Mouse (Mus musculus) midbrain, embryonic 10.5 days (tissue): ENCODE data around the gene Sema3a. TPM values are rescaled to one million over a fixed set of nuclear protein-coding genes. Genes with fewer than 3 reads are reported as not detected.

Experiments used
- DNase-seq: peaks from one replicate; pipeline ENCODE4 v3.0.0-alpha.2; 2017; ENCODE audit warnings: low spot score
- H3K27ac ChIP-seq: fragments of 300-500 bp; sonication (generic); replicated peaks from 2 replicates; pipeline ENCODE4 v1.5.1; 2016; ENCODE audit warnings: mild to moderate bottlenecking
- H3K27me3 ChIP-seq: fragments of 300-500 bp; sonication (generic); 2 replicates; pipeline ENCODE4 v1.6.1; 2016; ENCODE audit warnings: low read depth, mild to moderate bottlenecking; ENCODE audit not compliant: poor library complexity, severe bottlenecking
- H3K36me3 ChIP-seq: fragments of 300-500 bp; sonication (generic); 2 replicates; pipeline ENCODE4 v1.6.1; 2016; ENCODE audit warnings: mild to moderate bottlenecking, moderate library complexity
- H3K4me1 ChIP-seq: fragments of 300-500 bp; sonication (generic); 2 replicates; pipeline ENCODE4 v1.6.1; 2016
- H3K4me3 ChIP-seq: fragments of 300-500 bp; sonication (generic); 2 replicates; pipeline ENCODE4 v1.5.1; 2016; ENCODE audit warnings: mild to moderate bottlenecking, moderate library complexity
- H3K9me3 ChIP-seq: fragments of 300-500 bp; sonication (generic); replicated peaks from 2 replicates; pipeline ENCODE4 v1.6.1; 2016; ENCODE audit warnings: mild to moderate bottlenecking
- WGBS: fragments of 180-500 bp; shearing (Covaris S2); methylation state at CpG from one replicate; pipeline ENCODE4 v1.1.7; 2016; 5-methylcytosine and 5-hydroxymethylcytosine counted together
- polyA plus RNA-seq: library from polyadenylated mRNA; unstranded; fragments of >200 nt; fragmentation: Nextera tagmentation; extraction: Ambion mirVana; gene quantifications from 2 replicates; pipeline ENCODE4 v1.2.1, GENCODE M21; 2016

Sema3a gene
- polyA plus RNA-seq, 1 experiment from 2014 or later = 15.8 TPM

DNA sequence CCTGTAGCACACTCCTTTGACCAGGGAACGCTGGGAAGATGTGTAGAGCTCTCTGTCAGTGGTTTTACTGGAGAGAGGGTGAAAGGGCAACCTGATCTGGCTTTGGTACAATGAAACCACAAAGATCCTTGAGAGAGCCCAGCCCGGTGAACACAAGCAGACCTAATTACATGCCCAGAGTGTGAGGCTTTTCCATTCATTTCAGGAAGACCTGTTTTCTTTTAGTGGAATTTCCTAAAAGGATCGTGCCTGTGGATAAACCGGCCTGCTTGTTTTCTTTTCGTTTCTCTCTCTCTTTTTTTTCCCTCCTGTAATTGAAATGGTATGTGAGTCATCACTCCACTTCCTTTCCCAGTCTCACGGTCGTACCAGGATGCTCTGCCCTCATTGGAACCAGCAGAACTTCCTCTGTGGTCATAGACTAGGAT is 401.8 kb downstream of the Sema3a start:
- no peak overlapping the region for H3K27ac ChIP-seq
- H3K4me3 ChIP-seq = no peak overlapping the region
- no peaks in the 10 kb centered on the region for H3K9me3 ChIP-seq
- DNase-seq = peak; percentile 39
- peaks cover 16% of the 10 kb centered on the region for H3K4me1 ChIP-seq
- no peaks in the 10 kb centered on the region for H3K36me3 ChIP-seq
- H3K27me3 ChIP-seq = peaks cover 86% of the 10 kb centered on the region
- WGBS = 6% methylated on average over 7 of the region's 7 CpGs

DNA sequence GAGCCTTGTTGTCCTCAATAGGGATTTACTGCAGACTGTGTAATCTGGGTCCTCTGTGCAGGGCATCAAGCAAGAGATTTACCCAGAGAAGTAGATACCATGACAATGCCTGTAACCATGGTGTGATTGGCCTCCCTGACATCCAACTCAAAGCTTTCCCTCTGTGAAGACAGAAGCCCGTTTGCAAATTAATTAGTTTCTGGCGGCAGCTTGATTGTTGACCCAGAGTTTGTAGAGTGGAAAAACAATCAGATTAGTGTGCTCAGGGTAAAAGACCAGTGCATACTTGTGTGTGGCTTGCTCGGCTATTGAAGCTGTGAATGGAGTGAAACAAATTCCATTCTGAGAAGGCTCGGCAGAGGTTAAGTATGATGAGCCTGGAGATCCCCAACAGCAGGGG is 404.0 kb downstream of the Sema3a start:
- no peaks in the 10 kb centered on the region for H3K36me3 ChIP-seq
- H3K27ac ChIP-seq = no peak overlapping the region
- peak; percentile 78 for DNase-seq
- WGBS = 4% methylated on average over 4 of the region's 4 CpGs
- peaks cover 16% of the 10 kb centered on the region for H3K4me1 ChIP-seq
- no peak overlapping the region for H3K4me3 ChIP-seq
- peaks cover 86% of the 10 kb centered on the region for H3K27me3 ChIP-seq
- no peaks in the 10 kb centered on the region for H3K9me3 ChIP-seq

DNA sequence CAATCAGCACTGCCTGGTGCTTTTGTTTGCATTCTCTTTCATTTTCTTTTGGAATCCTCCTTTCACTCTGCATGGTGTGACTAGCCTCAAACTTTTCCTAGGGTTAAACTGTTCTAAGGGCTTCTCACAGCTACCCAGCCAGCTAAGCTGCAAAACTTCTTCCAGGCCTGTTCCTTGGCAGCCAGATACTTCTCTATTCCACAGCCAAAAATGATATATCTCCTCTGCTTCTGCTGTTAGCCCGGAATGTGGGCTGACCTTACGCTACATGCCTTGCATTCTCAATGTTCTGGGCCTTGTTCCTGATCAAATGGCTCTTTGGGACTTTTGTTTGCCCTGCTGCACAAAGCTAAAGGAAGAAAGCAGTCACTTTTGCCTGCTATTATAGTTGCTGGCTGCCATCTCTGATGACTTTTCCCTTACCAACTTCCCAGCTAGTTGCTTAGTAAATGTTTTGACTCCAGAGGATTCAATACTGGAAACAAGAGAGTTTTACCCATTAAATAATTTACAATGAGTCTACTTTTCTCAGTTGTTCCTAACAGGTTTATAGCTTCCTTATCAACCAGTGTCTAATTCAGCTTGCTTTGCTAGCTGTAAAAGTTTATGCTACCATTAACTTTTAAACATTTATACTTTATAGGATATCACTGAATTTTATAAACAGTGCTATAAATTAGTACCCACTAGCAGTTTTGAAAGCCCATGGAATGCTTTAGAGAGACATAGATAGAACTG is 422.4 kb downstream of the Sema3a start:
- DNase-seq = peak; percentile 40
- WGBS = 19% methylated on average over 2 of the region's 2 CpGs
- H3K27me3 ChIP-seq = peaks cover 100% of the 10 kb centered on the region
- no peak overlapping the region for H3K27ac ChIP-seq
- H3K4me1 ChIP-seq = peaks cover 18% of the 10 kb centered on the region
- H3K36me3 ChIP-seq = no peaks in the 10 kb centered on the region
- H3K4me3 ChIP-seq = no peak overlapping the region
- H3K9me3 ChIP-seq = peaks cover 9% of the 10 kb centered on the region

DNA sequence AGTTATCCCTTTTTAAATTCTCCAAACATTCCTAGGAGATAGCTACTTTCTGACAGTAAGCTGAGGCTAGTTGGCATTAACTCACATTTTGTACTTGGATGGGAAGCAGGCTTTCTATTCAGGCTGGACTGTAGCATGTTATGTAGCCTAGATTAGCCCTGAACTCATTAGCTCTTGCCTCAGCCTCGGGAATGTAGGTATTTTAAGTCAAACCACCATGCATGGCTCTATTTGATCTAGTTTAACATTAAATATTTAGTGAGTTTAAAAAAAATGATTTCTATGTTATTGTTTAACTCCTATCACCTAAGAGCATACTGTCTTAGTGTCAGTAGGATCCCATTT is 423.0 kb downstream of the Sema3a start:
- H3K36me3 ChIP-seq = no peaks in the 10 kb centered on the region
- whole genome bisulfite sequencing = 43% methylated on average over 1 of the region's 1 CpGs
- H3K27ac ChIP-seq = no peak overlapping the region
- no peak overlapping the region for H3K4me3 ChIP-seq
- H3K27me3 ChIP-seq = peaks cover 100% of the 10 kb centered on the region
- peaks cover 18% of the 10 kb centered on the region for H3K4me1 ChIP-seq
- DNase-seq = no peak
- H3K9me3 ChIP-seq = peaks cover 9% of the 10 kb centered on the region

GRCm38 (mm10) chr5:13549080-13549479 is 423.9 kb downstream of the Sema3a start:
- Histone ChIP-seq H3K27ac (no peak overlapping the region), H3K4me3 (no peak overlapping the region), H3K9me3 (peaks cover 9% of the 10 kb centered on the region), H3K36me3 (no peaks in the 10 kb centered on the region), H3K27me3 (peaks cover 100% of the 10 kb centered on the region), H3K4me1 (peaks cover 18% of the 10 kb centered on the region)
- WGBS = 90% methylated on average over 5 of the region's 5 CpGs
- no peak for DNase-seq

- Histone ChIP-seq H3K27me3 (peaks cover 100% of the 10 kb centered on the region), H3K27ac (no peak overlapping the region), H3K4me1 (peaks cover 18% of the 10 kb centered on the region), H3K36me3 (no peaks in the 10 kb centered on the region), H3K4me3 (no peak overlapping the region), H3K9me3 (peaks cover 9% of the 10 kb centered on the region)
- 53% methylated on average over 1 of the region's 1 CpGs for WGBS
- DNase-seq = no peak
Observed at GRCm38 (mm10) chr5:13550953-13551352, 425.7 kb downstream of the Sema3a start.

DNA sequence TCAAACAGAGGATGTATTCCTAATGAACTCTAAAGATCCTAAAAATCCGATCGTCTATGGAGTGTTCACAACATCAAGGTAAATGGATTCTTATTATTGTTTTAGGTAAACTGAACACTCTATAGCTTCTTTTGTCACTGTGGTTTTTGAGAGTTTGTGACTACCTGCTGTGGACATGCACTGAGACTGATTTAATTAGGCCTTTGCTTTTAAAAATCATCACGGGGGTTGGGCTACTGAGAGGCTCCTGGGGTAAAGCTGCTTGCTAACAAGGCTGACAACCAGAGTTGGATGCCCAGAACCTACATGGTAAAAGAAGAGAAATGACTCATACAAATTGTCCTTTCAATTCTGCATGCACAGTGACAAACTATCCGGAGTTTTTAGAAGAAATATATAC is 432.0 kb downstream of the Sema3a start:
- Histone ChIP-seq H3K9me3 (no peaks in the 10 kb centered on the region), H3K27ac (no peak overlapping the region), H3K4me3 (no peak overlapping the region), H3K4me1 (no peaks in the 10 kb centered on the region), H3K27me3 (peaks cover 85% of the 10 kb centered on the region), H3K36me3 (no peaks in the 10 kb centered on the region)
- no peak for DNase-seq
- WGBS = 37% methylated on average over 4 of the region's 4 CpGs

GRCm38 (mm10) chr5:13573867-13574266 is 448.7 kb downstream of the Sema3a start:
- 88% methylated on average over 3 of the region's 3 CpGs for WGBS
- Histone ChIP-seq H3K4me3 (no peak overlapping the region), H3K27ac (no peak overlapping the region), H3K9me3 (no peaks in the 10 kb centered on the region), H3K36me3 (no peaks in the 10 kb centered on the region), H3K4me1 (no peaks in the 10 kb centered on the region), H3K27me3 (peaks cover 38% of the 10 kb centered on the region)
- DNase-seq = no peak

GRCm38 (mm10) chr5:13579123-13579522 is 453.9 kb downstream of the Sema3a start:
- DNase-seq = no peak
- H3K36me3 ChIP-seq = no peaks in the 10 kb centered on the region
- 60% methylated on average over 2 of the region's 2 CpGs for WGBS
- H3K4me3 ChIP-seq = no peak overlapping the region
- no peaks in the 10 kb centered on the region for H3K4me1 ChIP-seq
- no peaks in the 10 kb centered on the region for H3K9me3 ChIP-seq
- H3K27ac ChIP-seq = no peak overlapping the region
- H3K27me3 ChIP-seq = peaks cover 43% of the 10 kb centered on the region

GRCm38 (mm10) chr5:13585559-13586207 is 460.5 kb downstream of the Sema3a start:
- no peaks in the 10 kb centered on the region for H3K9me3 ChIP-seq
- no peak for DNase-seq
- no peaks in the 10 kb centered on the region for H3K36me3 ChIP-seq
- no peak overlapping the region for H3K4me3 ChIP-seq
- H3K4me1 ChIP-seq = no peaks in the 10 kb centered on the region
- H3K27me3 ChIP-seq = peaks cover 30% of the 10 kb centered on the region; the same call in 1 of the 2 replicates
- H3K27ac ChIP-seq = no peak overlapping the region

GRCm38 (mm10) chr5:13594422-13594821 is 469.2 kb downstream of the Sema3a start:
- Histone ChIP-seq H3K27me3 (no peaks in the 10 kb centered on the region), H3K9me3 (no peaks in the 10 kb centered on the region), H3K4me1 (0 out of 2 replicates have a peak, but pooled peaks cover 2% of the 10 kb centered on the region), H3K36me3 (no peaks in the 10 kb centered on the region), H3K4me3 (no peak overlapping the region), H3K27ac (no peak overlapping the region)
- DNase-seq = no peak
- WGBS = 85% methylated on average over 2 of the region's 2 CpGs

- H3K27ac ChIP-seq = no peak overlapping the region
- no peaks in the 10 kb centered on the region for H3K4me1 ChIP-seq
- H3K36me3 ChIP-seq = no peaks in the 10 kb centered on the region
- no peaks in the 10 kb centered on the region for H3K9me3 ChIP-seq
- H3K4me3 ChIP-seq = no peak overlapping the region
- DNase-seq = no peak
- H3K27me3 ChIP-seq = peaks cover 16% of the 10 kb centered on the region
- WGBS = 85% methylated on average over 1 of the region's 1 CpGs
Observed at GRCm38 (mm10) chr5:13611631-13612030, 486.4 kb downstream of the Sema3a start.

- no peaks in the 10 kb centered on the region for H3K4me1 ChIP-seq
- no peaks in the 10 kb centered on the region for H3K9me3 ChIP-seq
- 66% methylated on average over 2 of the region's 2 CpGs for WGBS
- no peaks in the 10 kb centered on the region for H3K36me3 ChIP-seq
- no peak overlapping the region for H3K4me3 ChIP-seq
- DNase-seq = no peak
- H3K27me3 ChIP-seq = peaks cover 21% of the 10 kb centered on the region
- no peak overlapping the region for H3K27ac ChIP-seq
Observed at GRCm38 (mm10) chr5:13612088-13612487, 486.9 kb downstream of the Sema3a start.
